Mouse (Mus musculus): ENCODE results near the gene 6430571L13Rik. TPM values are rescaled to one million over a fixed set of nuclear protein-coding genes. Genes with fewer than 3 reads are reported as not detected.
A peak's percentile ranks its signal among the peaks of the same experiment; 100 is the strongest.

Gene 6430571L13Rik
- total and polyA plus RNA-seq, 3 experiments, result 0.35 TPM; not detected in 1

DNA sequence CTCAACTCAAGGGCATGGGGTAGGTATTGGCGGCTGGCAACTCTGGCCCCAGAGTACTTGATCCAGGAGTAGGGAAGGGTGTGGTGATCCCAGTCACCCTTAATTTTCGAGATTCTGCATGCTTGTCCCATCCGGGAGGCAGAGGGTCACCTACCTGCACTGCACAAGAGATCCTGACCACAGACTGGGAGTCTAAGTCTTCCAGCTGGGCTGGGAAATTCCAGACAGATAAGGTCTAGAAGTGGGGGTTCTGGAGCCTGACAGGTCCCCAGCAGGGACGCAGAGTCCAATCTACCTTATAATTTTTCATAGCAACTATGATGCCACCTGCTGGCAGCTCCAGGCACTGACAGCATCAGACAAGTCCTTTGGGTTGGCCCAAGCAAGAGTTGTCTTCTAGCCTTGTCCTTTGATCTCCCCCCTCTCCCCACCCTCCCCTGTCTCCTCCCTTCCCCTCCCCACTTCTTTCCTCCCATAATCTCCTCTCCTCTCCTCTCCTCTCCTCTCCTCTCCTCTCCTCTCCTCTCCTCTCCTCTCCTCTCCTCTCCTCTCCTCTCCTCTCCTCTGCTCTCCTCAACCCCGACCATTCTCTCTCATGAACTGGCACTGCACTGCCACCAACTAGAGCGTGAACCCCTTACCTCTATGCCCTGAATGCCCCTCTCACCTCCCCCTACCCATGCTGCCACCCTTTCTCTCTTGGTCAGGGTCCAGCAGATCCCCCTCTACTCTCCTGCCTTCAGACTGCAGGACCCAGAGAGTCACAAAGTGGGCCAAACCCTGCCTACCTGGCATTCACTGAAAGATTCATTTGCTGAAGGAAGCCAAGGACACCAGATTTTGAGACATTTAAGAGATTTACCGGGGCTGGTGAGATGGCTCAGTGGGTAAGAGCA lies 15.7 kb downstream of the 6430571L13Rik start:
- Histone ChIP-seq H3K9ac (ENCODE audit: control insufficient read depth, low read depth, low read length, poor library complexity, severe bottlenecking) (no peak overlapping the region), H3K27me3 (ENCODE audit: control insufficient read depth in 1 of 2, insufficient read depth in 2 of 2, low read length in 2 of 2) (peaks cover 3 to 4% of the 10 kb centered on the region in 2 experiments; a peak in 3 of 4 replicates), H3K36me3 (ENCODE audit: control insufficient read depth in 1 of 2, insufficient read depth in 2 of 2, low read length in 2 of 2) (no peaks in the 10 kb centered on the region), H3K27ac (ENCODE audit: control insufficient read depth, low read depth, low read length) (no peak overlapping the region), H3K79me2 (ENCODE audit: control insufficient read depth, insufficient read depth, low read length, poor library complexity) (no peaks in the 10 kb centered on the region), H3K9me3 (replicated peaks; ENCODE audit: insufficient read depth, low read length) (no peaks in the 10 kb centered on the region), H3K4me3 (ENCODE audit: control insufficient read depth in 1 of 2, insufficient read depth in 1 of 2, low read depth in 2 of 2, low read length in 2 of 2) (no peak overlapping the region), H3K4me1 (ENCODE audit: control insufficient read depth in 1 of 2, insufficient read depth in 2 of 2, low read length in 2 of 2) (peaks cover 0 to 7% of the 10 kb centered on the region in 2 experiments; a peak in 1 of 4 replicates)
- DNase-seq (ENCODE audit: low read depth, low spot score), result peak; percentile 75
- TF ChIP-seq RAD21 (IDR thresholded peaks at IDR 0.05; ENCODE audit: low read depth, low read length) (peak; percentile 73), CTCF (IDR thresholded peaks at IDR 0.05 in 2 of 3, conservative IDR thresholded peaks at IDR 0.05 in 1 of 3; ENCODE audit: control insufficient read depth in 1 of 3, insufficient read depth in 1 of 3, low read depth in 2 of 3, low read length in 3 of 3, poor library complexity in 1 of 3, severe bottlenecking in 1 of 3) (peak; percentile 77 to 87 (median 87)), ZC3H11A (IDR thresholded peaks at IDR 0.05; ENCODE audit: low read depth, low read length) (peak; percentile 73), MYC (IDR thresholded peaks at IDR 0.05; ENCODE audit: low read depth, low read length) (no peak), CHD2 (IDR thresholded peaks at IDR 0.05; ENCODE audit: low read length) (no peak), SMC3 (IDR thresholded peaks at IDR 0.05; ENCODE audit: low read depth, low read length) (peak; percentile 96)

DNA sequence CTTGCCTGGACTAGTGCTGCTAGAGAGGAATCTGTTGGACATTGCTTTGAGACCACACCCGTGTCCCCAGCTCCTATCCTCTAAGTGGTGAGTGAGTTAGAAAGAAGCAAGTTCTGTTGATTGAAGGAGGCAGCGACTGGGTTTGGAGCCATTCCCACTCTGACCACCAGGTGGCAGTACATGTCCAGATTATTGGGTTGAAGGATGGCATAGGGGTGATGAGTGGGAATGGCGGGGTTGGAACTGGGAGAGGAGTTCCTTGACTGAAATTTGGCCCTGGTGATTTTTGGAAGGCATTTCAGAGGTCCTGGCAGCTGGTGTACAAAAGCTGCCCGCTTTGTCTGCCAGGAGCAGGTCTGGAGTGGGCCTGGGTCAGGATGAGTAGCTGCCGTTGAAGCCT lies 17.2 kb downstream of the 6430571L13Rik start:
- Histone ChIP-seq H3K9me3 (replicated peaks; ENCODE audit: insufficient read depth, low read length) (no peaks in the 10 kb centered on the region), H3K27ac (ENCODE audit: control insufficient read depth, low read depth, low read length) (no peak overlapping the region), H3K36me3 (ENCODE audit: control insufficient read depth in 1 of 2, insufficient read depth in 2 of 2, low read length in 2 of 2) (no peaks in the 10 kb centered on the region), H3K4me3 (ENCODE audit: control insufficient read depth in 1 of 2, insufficient read depth in 1 of 2, low read depth in 2 of 2, low read length in 2 of 2) (no peak overlapping the region), H3K9ac (ENCODE audit: control insufficient read depth, low read depth, low read length, poor library complexity, severe bottlenecking) (no peak overlapping the region), H3K4me1 (ENCODE audit: control insufficient read depth in 1 of 2, insufficient read depth in 2 of 2, low read length in 2 of 2) (peaks cover 0 to 7% of the 10 kb centered on the region in 2 experiments; a peak in 1 of 4 replicates), H3K27me3 (ENCODE audit: control insufficient read depth in 1 of 2, insufficient read depth in 2 of 2, low read length in 2 of 2) (peaks cover 3 to 4% of the 10 kb centered on the region in 2 experiments; a peak in 3 of 4 replicates), H3K79me2 (ENCODE audit: control insufficient read depth, insufficient read depth, low read length, poor library complexity) (no peaks in the 10 kb centered on the region)
- TF ChIP-seq CTCF (IDR thresholded peaks at IDR 0.05 in 2 of 3, conservative IDR thresholded peaks at IDR 0.05 in 1 of 3; ENCODE audit: control insufficient read depth in 1 of 3, insufficient read depth in 1 of 3, low read depth in 2 of 3, low read length in 3 of 3, poor library complexity in 1 of 3, severe bottlenecking in 1 of 3) (peak; percentile 88 to 97 (median 92)), ZC3H11A (IDR thresholded peaks at IDR 0.05; ENCODE audit: low read depth, low read length) (peak; percentile 68), KAT2A (conservative IDR thresholded peaks at IDR 0.05; ENCODE audit: low read depth, low read length) (no peak), RAD21 (IDR thresholded peaks at IDR 0.05; ENCODE audit: low read depth, low read length) (peak; percentile 92), SMC3 (IDR thresholded peaks at IDR 0.05; ENCODE audit: low read depth, low read length) (peak; percentile 84), EP300 (IDR thresholded peaks at IDR 0.05; ENCODE audit: low read depth in 1 of 2, low read length in 2 of 2) (no peak)
- DNase-seq (ENCODE audit: low read depth, low spot score), result peak; percentile 75

DNA sequence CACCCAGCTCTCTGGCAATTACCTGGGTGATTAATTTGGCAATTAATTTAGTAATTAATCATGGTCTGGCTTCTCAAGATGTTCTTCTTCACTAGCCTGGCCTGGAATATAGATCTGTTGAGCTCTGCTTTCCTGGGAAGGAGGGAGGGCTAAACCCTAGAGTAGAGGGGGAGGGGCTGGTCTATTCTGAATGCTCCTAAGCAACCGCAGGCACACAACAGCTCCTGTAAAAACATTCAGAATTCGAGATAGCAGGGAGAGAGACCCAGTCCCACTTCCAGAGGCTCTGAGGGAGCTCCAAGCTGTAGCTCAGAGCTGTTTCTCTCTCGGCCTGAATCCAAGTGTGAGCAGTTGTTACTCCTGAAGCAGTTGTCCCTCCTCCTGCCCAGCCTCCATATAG lies 20.6 kb downstream of the 6430571L13Rik start:
- no peak overlapping the region for H3K9ac ChIP-seq (ENCODE audit: control insufficient read depth, low read depth, low read length, poor library complexity, severe bottlenecking)
- peaks cover 0 to 2% of the 10 kb centered on the region in 2 experiments; a peak in 2 of 4 replicates for H3K27me3 ChIP-seq (ENCODE audit: control insufficient read depth in 1 of 2, insufficient read depth in 2 of 2, low read length in 2 of 2)
- H3K4me1 ChIP-seq (ENCODE audit: control insufficient read depth in 1 of 2, insufficient read depth in 2 of 2, low read length in 2 of 2), result peaks cover 0 to 7% of the 10 kb centered on the region in 2 experiments; a peak in 1 of 4 replicates
- no peaks in the 10 kb centered on the region for H3K79me2 ChIP-seq (ENCODE audit: control insufficient read depth, insufficient read depth, low read length, poor library complexity)
- H3K4me3 ChIP-seq (ENCODE audit: control insufficient read depth in 1 of 2, insufficient read depth in 1 of 2, low read depth in 2 of 2, low read length in 2 of 2), result no peak overlapping the region
- DNase-seq (ENCODE audit: low read depth, low spot score), result no peak
- no peak overlapping the region for H3K27ac ChIP-seq (ENCODE audit: control insufficient read depth, low read depth, low read length)
- no peaks in the 10 kb centered on the region for H3K36me3 ChIP-seq (ENCODE audit: control insufficient read depth in 1 of 2, insufficient read depth in 2 of 2, low read length in 2 of 2)
- H3K9me3 ChIP-seq (replicated peaks; ENCODE audit: insufficient read depth, low read length), result no peaks in the 10 kb centered on the region
- no peak for TF ChIP-seq NRF1 (IDR thresholded peaks at IDR 0.05; ENCODE audit: insufficient read depth, low read depth, low read length, poor library complexity, severe bottlenecking)
- TF ChIP-seq MYC (IDR thresholded peaks at IDR 0.05; ENCODE audit: low read depth, low read length), result no peak
- TF ChIP-seq TBP (IDR thresholded peaks at IDR 0.05; ENCODE audit: low read depth, low read length), result no peak
- TF ChIP-seq ZMIZ1 (IDR thresholded peaks at IDR 0.05; ENCODE audit: low read depth, low read length), result no peak
- TF ChIP-seq POLR2A (IDR thresholded peaks at IDR 0.05; ENCODE audit: control insufficient read depth in 1 of 2, insufficient read depth in 1 of 2, low read depth in 1 of 2, low read length in 2 of 2, poor library complexity in 1 of 2), result no peak
- TF ChIP-seq E2F4 (IDR thresholded peaks at IDR 0.05; ENCODE audit: borderline replicate concordance, low read depth, low read length), result no peak
- no peak for TF ChIP-seq ELF1 (IDR thresholded peaks at IDR 0.05; ENCODE audit: low read depth, low read length)
- no peak for TF ChIP-seq GATA1 (IDR thresholded peaks at IDR 0.05; ENCODE audit: low read depth, low read length)
- no peak for TF ChIP-seq RAD21 (IDR thresholded peaks at IDR 0.05; ENCODE audit: low read depth, low read length)
- no peak for TF ChIP-seq MXI1 (IDR thresholded peaks at IDR 0.05; ENCODE audit: low read depth, low read length)
- no peak for TF ChIP-seq UBTF (IDR thresholded peaks at IDR 0.05; ENCODE audit: borderline replicate concordance, insufficient read depth, low read depth, low read length)
- TF ChIP-seq CHD2 (IDR thresholded peaks at IDR 0.05; ENCODE audit: low read length), result no peak
- no peak for TF ChIP-seq MAZ (IDR thresholded peaks at IDR 0.05; ENCODE audit: low read depth, low read length)
- TF ChIP-seq TCF12 (IDR thresholded peaks at IDR 0.05; ENCODE audit: low read depth, low read length), result no peak
- TF ChIP-seq CHD1 (IDR thresholded peaks at IDR 0.05; ENCODE audit: low read depth, low read length), result no peak
- TF ChIP-seq ZC3H11A (IDR thresholded peaks at IDR 0.05; ENCODE audit: low read depth, low read length), result no peak
- no peak for TF ChIP-seq MEF2A (IDR thresholded peaks at IDR 0.05; ENCODE audit: extremely low read depth, insufficient replicate concordance, low read depth, low read length, poor library complexity, severe bottlenecking)
